Mouse (Mus musculus) frontal cortex, adult 2 months (tissue): ENCODE results near the gene Bank1. TPM values are rescaled to one million over a fixed set of nuclear protein-coding genes. Genes with fewer than 3 reads are reported as not detected.
A peak's percentile ranks its signal among the peaks of the same experiment; 100 is the strongest.

ENCODE experiments used
- DNase-seq, 2 experiments: peaks; one replicate each; pipeline ENCODE4 v3.0.0; 2022; ENCODE audit warnings: low spot score in 1 of 2; ENCODE audit errors: extremely low spot score in 1 of 2
- polyA plus RNA-seq: library from polyadenylated mRNA; depleted of rRNA; stranded (reverse); fragments of >200 nt; gene quantifications from 2 replicates; pipeline ENCODE4 v1.2.3, GENCODE M21; 2012

Bank1 gene
- polyA plus RNA-seq, 1 experiment = 1.3 TPM

DNA sequence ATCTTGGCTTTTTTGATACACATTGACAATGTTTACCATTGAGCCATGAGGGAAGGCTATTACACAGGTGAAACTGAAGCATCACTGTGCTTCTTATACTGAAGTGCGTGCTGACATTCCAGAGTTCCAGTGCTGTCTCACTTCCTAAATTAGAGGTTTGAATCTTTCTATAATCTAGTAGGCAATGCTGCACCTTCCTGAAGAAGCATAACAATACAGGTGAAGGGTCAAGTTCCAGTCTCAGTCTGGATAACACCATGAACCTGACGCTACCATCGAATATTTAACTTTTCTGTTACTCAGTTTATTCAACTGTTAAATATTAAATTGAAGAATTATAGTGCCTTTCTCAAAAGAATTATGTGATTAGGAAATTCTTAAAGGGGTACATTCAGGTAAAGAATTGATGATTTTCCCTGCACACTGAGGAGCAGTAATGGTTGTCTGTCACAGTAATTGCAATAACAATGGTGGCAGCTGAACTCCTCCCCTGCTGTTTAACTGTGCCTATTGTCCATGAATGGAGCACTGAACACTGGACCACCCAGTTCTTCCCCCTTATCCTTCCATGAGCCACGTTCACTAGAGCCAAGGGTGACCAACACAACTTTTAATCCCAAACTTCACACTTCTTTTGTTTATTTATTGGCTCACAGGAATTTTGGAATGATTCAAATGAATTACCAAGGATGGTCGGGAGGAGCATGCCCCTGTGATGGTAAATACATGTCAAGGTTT is 210.2 kb downstream of the Bank1 start:
- DNase-seq = no peak

DNA sequence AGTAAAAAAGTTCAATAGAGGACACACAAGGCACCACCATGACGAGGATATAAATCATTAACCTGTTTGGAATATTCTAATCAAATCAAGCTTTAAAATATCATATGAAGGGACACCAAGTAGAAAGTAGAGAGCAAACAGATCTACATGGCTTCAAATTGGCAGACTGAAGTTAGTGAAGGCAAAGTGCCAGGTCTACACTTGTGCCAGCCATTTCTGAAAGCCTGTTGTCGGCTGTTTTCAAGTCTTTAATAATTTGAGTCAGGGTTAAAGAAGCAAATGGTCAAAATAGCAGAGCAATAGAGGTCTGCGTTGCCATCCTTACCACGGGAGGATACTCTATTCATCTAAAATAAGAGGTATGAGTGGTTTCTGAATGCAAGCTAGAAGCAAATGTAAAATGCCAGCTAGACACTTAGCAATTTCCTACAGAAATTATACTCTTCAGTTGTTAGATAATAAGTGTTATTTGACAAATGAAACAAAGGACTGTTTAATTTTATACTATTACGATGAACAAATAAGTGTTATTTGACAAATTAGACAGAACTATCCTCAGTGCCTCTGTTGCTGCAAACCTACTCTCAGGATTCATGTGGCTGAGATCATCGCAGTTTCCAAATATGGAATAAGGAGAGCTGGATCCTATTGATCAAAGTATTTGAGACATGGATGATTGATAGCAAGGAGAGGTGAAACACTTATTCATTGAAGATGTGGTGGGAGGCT is 216.3 kb downstream of the Bank1 start:
- no peak for DNase-seq

DNA sequence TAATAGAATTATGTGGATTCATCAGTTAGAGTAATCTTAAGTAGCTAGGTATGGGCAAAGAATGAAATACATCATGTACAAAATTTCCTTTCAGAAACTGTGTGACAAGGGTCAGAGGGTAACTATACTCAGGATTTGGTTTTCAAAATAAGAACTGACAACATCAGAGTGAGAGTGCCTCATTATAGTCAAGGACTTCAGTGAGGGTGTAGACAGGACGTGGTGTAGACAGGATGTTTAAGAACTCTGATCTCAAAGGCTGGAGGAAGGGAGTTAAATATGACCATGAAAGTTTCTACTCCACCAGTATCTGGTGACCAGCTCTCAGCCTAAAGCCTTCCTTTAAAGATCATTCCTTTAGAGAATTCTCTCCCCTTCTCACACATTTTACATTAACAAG is 219.4 kb downstream of the Bank1 start:
- no peak for DNase-seq

DNA sequence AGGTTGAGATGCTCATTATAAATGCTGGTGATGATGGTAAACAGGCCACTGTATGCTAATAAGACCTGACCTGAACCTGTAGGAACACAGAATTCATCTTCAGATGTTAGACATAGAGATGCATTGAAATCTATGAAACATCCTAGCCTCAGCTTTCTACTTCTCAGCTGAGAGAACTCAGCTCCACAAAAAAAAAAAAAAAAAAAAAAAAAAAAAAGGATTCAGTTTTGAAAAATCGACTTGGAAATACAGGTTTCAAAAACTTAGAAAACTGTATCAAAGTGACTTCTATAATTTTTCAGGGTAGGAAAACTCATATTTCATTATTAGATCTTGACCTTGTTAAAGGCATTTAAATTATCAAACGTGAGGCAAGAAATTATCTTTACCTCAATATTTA is 222.5 kb downstream of the Bank1 start:
- DNase-seq = no peak

DNA sequence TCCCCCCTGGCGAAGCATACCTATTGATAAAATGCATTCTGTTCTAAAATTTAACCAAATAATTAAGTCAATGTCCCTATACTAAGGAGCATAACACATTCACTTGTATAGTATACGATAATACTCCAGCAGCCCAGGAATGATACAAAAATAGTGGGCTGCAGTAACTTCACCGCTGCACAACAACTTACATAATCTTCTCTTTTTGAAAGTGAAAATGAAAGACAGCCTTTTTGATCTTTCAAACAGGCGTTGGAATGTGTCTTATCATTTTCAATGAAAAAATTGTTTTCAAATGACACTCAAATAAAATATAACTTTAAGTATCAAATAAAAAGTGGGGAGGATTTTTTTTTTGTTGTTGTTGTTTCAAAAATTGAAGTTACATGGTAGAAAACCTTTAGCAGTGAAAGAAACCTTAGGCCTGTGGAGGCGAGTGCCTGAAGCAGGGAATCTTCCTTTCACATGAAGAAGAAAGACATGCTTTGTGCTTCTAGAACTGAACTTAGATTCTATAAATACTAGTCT is 224.8 kb downstream of the Bank1 start:
- no peak for DNase-seq

DNA sequence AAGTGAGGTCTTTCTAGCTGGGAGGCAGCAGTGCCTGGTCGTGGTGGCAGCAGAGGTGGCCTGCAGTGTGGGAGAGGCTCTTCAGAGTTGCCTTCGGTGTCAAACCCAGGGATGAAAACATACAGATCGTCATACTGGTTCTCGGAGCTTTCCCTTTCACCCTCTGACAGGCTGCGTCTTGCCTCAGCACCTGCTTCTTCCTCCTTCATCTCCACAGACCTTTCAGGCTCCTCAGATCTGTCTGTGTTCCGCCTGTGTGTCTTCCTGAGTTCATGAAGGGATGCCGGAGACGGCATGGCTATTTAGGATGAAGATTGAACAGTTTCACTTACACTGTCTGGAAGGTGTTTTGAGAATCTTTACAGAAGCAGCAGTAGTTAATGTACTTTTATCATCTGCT is 225.6 kb downstream of the Bank1 start:
- DNase-seq = peak in 1 of 2 experiments; percentile 11

DNA sequence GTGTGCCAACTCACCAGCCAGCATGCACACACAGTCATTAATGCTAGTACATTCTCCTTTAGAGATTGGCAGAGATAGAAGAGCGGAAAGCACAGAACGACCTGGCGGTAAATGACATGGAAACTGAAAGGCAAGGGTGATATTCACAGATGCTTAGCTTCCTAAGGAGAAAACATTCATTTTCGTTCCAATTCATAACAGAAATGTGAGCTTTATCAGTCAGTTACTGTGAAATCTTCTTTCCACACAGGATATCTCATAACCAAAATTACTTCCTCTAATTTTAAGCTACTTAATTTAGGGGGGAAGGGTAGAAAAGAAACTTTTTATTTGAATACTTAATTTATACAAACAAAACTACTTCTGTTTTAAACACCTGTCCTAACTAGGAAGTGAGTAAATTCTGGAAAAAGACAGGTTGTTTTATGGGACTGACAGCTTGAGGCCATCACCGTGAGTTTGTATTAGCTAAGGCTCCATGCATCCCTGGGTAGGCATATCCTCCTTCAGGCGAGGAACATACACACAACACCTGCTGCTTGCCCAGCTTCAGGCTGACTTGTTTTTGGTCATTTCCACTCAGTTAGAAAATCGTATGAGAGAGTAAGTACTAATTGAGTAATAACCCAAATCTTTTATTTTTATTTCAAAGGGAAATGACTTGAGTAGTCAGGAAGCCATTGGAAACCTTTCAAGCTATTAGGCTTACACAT is 238.8 kb downstream of the Bank1 start:
- DNase-seq = no peak

DNA sequence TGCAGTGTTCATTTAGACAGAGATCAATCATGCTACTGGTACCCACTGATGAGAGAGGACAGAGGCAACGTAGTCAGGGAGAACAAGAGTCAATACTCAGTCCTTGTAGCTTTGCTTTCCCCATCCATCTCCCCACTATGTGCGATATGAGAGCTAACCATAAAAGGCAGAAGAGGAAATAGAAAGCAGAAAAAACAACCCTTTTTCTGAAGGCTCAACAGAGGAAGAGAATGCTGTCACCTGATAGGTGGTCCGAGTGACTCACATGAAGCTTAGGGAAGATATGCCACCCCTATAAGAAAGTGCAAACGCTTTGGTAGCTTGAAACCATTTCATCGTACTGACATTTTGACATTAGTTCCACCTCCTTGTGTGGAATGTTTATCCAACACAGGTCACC is 239.4 kb downstream of the Bank1 start:
- DNase-seq = no peak

DNA sequence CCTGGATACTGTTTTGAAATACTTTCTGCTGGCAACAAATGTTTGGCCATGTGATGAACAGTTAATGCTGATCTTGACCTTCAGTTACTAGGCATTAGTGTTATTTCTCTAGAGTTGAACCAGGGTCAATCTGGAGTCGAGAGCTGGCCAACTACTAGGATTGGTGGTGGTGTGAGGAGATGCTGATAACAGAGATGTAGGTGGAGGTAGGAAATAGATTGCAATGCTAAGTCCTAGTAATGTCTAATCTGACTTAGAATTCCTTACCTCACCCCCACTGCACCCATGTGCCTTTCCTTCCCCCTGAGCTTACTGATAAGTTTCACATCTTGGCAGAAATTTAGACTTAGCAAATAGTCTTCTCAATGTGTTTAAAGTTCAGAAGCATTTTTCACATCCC is 240.8 kb downstream of the Bank1 start:
- no peak for DNase-seq

DNA sequence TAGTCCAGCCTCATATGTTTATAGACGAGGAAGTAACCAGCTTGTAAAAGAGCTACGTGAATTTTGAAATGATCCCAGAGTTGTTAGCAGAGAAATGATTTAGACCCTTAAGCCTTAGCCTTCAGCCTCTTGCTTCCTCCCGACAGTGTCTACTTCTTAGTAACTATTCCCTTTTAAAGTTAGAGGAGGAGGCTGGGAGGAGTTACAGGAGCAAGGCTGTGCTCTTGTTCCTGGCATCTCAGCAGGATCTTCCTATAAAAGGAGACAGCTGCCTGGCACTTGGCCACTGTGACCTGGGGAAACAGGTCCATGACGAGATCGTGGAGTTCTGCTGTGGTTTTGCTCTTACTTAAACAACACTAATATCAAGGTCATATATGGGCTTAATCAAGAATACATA is 241.8 kb downstream of the Bank1 start:
- no peak for DNase-seq

DNA sequence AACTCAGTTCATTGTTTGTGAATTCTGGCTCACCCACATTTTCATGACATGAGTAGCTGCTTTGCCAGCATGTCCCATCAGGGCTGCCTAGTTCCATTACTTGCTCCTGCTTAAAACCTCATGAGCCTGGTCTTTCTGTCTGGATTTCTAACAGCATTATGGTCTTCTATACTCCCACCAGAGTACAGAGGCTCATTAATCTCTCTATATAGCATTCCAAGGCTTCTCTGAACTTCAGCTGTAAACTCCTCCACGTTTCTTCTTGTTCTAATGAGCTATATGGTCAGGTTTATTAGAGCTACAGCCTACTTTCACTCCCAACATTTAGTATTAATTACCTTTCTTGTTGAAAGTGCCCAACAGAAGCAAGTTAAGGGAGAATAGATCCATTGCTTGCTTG is 244.6 kb downstream of the Bank1 start:
- DNase-seq = no peak

DNA sequence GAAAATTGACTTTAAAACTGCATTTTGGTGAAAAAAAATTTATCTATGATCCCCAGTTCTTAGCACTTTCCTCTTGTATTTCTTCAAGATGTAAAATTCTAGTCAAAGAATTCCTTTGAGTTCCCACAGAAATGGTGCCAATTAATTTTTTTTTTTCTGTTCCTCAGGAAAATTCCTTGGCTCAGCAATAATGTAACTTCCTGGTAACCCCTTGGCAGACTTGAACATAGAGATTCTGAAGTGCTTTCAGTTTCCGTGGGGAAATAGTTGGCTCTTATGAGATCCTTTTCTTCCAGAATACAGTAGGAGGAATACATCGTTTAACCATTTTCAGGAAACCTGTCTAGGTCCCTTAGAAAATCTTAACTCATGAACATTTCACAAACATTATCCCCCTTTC is 247.3 kb downstream of the Bank1 start:
- DNase-seq = no peak

DNA sequence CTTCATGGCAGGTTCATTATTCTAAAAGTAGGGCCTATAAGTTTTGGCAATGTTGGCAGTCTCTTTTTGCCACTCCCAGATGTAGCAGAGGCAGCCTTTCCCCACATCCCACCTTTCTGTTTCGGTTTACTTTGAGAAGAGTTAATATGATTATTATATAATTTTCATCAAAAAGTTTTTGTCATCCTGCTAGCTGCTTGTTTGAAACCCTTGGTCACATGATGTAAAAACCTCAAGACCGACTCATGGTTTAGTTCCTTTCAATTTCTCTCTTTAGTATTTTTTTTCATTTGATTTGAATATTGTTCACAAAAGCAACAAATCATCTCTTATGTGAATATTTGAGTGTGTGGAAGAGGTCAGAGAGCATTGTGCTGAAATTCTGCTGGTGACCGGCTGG is 255.5 kb downstream of the Bank1 start:
- no peak for DNase-seq

DNA sequence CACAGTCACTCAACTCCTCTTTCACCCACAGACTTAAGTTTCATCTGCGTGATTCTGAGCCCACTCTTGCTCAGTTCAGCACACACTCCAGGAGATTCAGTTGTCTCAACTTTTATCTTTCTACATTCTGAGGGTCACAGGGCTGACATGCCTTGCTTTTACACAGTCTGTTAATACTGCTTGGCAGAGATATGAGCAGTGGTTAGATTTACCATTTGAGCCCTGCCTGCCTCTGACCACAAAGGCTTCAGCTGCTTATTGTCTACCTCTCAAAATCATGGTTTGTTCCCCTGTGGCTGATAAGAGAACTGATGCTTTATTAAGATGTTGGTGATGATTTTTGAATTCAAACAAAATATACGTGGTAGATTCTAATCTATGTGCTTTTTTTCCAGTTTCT is 264.0 kb downstream of the Bank1 start:
- DNase-seq = no peak

DNA sequence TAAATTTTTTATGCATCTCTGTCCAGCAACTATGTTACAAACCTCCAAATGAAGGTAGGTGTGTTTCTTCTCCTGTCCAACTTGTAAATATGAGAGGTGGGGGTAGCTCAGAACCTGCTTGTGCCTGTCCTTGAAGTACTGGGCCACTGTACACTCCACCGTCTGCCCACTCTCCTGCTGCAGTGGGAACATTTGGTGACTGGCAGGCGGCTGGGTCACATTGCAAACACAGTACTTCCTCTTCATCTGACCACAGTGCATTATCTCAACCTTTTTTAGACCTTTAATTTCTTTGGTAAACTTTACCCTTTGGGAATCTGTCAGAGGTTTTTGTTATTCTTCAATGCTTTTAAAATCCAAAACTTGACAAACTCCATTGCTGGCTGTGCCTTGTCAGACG is 275.2 kb downstream of the Bank1 start:
- no peak for DNase-seq

DNA sequence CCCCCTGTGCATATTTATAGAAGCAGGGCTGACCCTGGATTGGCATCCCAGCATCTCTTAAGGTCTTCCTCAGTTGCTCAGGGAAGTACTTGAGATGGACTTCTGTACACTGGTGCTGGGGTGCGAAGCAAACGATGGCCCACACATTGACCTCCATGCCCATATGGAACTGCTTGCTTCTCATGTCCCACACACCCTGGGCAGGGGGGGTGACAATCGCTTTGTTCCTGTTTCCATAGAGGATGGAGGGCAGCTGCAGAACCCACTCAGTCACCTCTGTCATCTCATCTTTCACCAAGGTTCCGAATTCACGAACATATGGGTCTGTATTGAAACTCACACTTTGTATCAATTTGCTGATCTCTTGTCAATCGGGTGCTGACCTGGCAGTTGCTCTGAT is 275.7 kb downstream of the Bank1 start:
- no peak for DNase-seq

DNA sequence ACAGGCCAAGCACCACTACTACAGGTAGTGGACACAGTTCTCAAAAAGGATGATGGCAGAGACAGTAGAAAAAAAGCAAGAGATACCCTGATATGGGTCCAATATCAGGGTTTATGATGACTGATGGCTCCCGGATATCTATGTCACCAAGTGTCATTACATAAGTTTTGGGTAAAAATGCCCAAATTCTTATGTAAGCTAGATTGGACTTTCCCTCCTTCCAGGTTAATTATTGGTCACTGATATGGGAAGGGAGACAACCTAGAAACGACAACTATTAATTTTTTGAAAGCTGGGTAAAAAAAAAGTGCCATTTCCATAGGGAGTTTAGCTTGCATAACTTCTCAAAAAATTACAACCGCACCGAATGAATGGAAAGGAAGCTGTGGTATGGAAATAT is 277.8 kb downstream of the Bank1 start:
- DNase-seq = no peak

DNA sequence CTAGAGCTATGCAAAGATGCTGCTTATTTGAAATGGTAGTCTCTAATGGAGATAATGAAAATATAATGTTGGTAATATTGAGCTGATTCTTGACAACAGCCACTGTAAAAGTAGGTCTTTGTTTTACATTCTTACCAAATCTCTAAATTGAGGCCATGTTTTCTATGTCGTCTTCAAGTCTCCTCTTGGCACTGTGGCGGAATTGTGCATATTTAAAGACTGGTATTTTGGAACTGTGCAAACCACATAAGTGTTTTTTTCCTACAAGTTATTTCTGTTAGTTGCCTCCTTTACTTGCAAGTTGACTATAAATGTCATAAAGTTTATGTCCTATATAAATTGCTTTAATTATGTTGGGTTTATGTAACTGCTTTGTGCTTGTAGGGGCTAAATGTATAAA is 280.5 kb downstream of the Bank1 start:
- DNase-seq = peak in 1 of 2 experiments; percentile 31

DNA sequence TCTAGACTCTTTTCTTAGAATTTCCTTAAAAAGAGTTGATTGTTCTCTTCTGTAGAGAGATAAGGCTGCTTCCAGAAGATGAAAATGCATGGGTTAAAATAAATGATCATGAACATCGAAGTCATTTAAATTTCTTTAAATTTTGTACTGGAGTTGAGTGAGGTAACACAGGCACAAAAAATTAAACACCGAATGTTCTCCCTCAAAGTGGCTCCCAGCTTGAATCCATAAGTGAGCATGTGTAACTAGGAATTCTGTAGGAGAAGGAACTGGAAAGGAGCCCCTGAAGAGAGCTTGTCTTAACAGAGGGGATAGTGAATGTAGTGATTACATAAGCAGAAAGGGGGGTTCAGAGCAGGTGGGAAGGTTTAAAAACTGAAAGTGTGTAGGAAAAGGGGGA is 285.8 kb downstream of the Bank1 start:
- DNase-seq = no peak

DNA sequence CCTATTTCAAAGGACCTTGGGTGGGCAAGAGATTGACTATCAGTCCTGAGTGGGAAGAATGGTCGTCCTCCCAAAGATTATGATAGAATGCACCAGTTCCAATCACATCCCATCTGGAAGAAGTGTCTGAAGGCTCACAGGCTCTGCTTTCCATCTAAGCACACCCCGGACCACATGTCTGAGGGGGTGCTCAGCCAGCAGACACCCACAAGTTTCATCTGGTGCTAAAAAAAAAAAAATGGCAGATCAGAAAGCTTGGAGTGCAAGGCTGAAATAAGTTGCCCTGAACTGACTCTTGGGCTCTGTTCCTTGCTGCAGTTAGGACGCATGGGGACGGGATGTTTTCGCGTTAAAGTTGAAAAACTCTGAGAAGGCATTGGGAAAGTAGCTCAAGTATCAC is 286.4 kb downstream of the Bank1 start:
- DNase-seq = peak; percentile 44 to 50

DNA sequence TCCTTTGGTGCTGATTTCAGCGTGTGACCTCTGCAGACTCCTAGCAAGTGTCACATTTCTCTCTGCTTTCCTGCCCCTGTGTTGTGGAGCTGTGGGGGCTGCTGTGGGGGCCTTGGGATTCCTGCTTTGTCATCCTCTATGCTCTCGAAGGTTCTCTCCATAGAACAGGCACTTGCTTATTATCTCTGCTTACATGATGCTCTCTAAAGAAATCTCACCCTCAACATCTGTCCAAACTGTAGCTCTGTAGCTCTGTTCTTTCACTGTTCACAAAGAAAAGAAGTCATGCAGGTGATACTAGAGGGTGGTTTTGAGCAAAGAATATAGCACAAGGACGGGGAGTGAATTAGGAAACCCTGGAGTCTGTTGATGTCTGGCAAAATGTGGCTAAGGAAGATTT is 288.6 kb downstream of the Bank1 start:
- DNase-seq = no peak

DNA sequence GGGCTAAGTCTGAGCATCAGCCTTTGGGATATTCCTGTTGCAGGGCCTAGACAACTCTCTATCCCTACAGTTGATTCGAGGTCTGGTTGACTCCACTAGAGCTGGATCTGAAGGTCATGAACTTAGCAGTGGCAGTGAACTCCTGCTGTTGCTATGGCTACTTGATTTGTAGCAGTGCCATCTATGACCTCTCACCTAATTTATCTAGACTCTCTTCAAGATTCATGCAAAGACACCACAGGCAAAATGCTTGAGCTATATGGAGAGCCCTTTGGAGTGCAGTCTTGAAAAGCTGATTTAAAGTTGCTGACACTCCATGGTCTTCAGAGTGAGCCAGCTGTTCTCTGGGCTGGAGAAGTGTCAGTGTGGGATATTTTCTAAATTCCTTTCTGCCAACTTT is 290.1 kb downstream of the Bank1 start:
- no peak for DNase-seq
